Mouse (Mus musculus) adrenal gland, postnatal 36 days (tissue): Measurements from ENCODE around the gene Morc2a. TPM values are rescaled to one million over a fixed set of nuclear protein-coding genes. Genes with fewer than 3 reads are reported as not detected.

Experiments
- DNase-seq, 2 experiments: peaks; one replicate each; pipeline ENCODE4 v3.0.0; 2021; ENCODE audit warnings: mixed read lengths in 1 of 2
- total RNA-seq, 2 experiments: library from RNA; stranded (reverse); gene quantifications; 2 replicates each; pipeline ENCODE4 v1.2.3; 2021

The Morc2a gene
- total RNA-seq, 2 experiments from 2014 or later, result 42.9 to 48.4 TPM

GRCm38 (mm10) chr11:3683696-3684095, 34.7 kb downstream of the Morc2a start:
- no peak for DNase-seq

GRCm38 (mm10) chr11:3684232-3684631, 35.2 kb downstream of the Morc2a start:
- DNase-seq, result no peak

- DNase-seq, result peak; percentile 69 to 76
These were observed 35.9 kb downstream of the Morc2a start for GRCm38 (mm10) chr11:3684723-3685430.

- DNase-seq, result no peak
These were observed 36.4 kb downstream of the Morc2a start for GRCm38 (mm10) chr11:3685431-3685830.

GRCm38 (mm10) chr11:3686318-3686717, 37.3 kb downstream of the Morc2a start:
- no peak for DNase-seq

GRCm38 (mm10) chr11:3686885-3687284, 37.9 kb downstream of the Morc2a start:
- peak in 1 of 2 experiments; percentile 33 for DNase-seq

GRCm38 (mm10) chr11:3691746-3692145, 42.8 kb downstream of the Morc2a start:
- DNase-seq, result no peak

- peak; percentile 40 to 47 for DNase-seq
These were observed 47.2 kb downstream of the Morc2a start for GRCm38 (mm10) chr11:3696086-3696616.

GRCm38 (mm10) chr11:3697441-3697840, 48.5 kb downstream of the Morc2a start:
- no peak for DNase-seq

- DNase-seq, result no peak
These were observed 54.4 kb downstream of the Morc2a start for GRCm38 (mm10) chr11:3703089-3703992.

- no peak for DNase-seq
These were observed 55.4 kb downstream of the Morc2a start for GRCm38 (mm10) chr11:3704404-3704803.

GRCm38 (mm10) chr11:3707057-3707456, 58.1 kb downstream of the Morc2a start:
- no peak for DNase-seq

- no peak for DNase-seq
These were observed 61.2 kb downstream of the Morc2a start for GRCm38 (mm10) chr11:3710203-3710602.

- peak; percentile 67 to 76 for DNase-seq
These were observed 65.5 kb downstream of the Morc2a start for GRCm38 (mm10) chr11:3714486-3714885.

- DNase-seq, result no peak
These were observed 67.7 kb downstream of the Morc2a start for GRCm38 (mm10) chr11:3716662-3717061.

GRCm38 (mm10) chr11:3722036-3722435, 73.0 kb downstream of the Morc2a start:
- DNase-seq, result no peak

GRCm38 (mm10) chr11:3722861-3723260, 73.9 kb downstream of the Morc2a start:
- no peak for DNase-seq

- DNase-seq, result no peak
These were observed 74.9 kb downstream of the Morc2a start for GRCm38 (mm10) chr11:3723910-3724309.

- DNase-seq, result no peak
These were observed 75.7 kb downstream of the Morc2a start for GRCm38 (mm10) chr11:3724726-3725125.

GRCm38 (mm10) chr11:3725331-3726054, 76.5 kb downstream of the Morc2a start:
- no peak for DNase-seq

- no peak for DNase-seq
These were observed 78.6 kb downstream of the Morc2a start for GRCm38 (mm10) chr11:3727438-3728105.

- no peak for DNase-seq
These were observed 82.5 kb downstream of the Morc2a start for GRCm38 (mm10) chr11:3731469-3731868.
